Mouse (Mus musculus) neural tube, embryonic 15.5 days (tissue): ENCODE results near the gene Chmp2a. TPM values are rescaled to one million over a fixed set of nuclear protein-coding genes. Genes with fewer than 3 reads are reported as not detected.
A peak's percentile ranks its signal among the peaks of the same experiment; 100 is the strongest.

ENCODE experiments used
- ATAC-seq: fragments of 200-750 bp; cut with Nextera tagmentation; 2 replicates; pipeline ENCODE4 v1.8.0; 2017; ENCODE audit warnings: mild to moderate bottlenecking, moderate TSS enrichment, moderate library complexity; ENCODE audit not compliant: low FRiP score
- H3K27ac ChIP-seq: fragments of 300-500 bp; sonication (generic); replicated peaks from 2 replicates; pipeline ENCODE4 v1.5.1; 2015; ENCODE audit warnings: mild to moderate bottlenecking, inconsistent platforms
- H3K27me3 ChIP-seq: fragments of 300-500 bp; sonication (generic); replicated peaks from 2 replicates; pipeline ENCODE4 v1.6.1; 2015; ENCODE audit warnings: inconsistent platforms
- H3K36me3 ChIP-seq: fragments of 300-500 bp; sonication (generic); 2 replicates; pipeline ENCODE4 v1.6.1; 2015; ENCODE audit warnings: inconsistent platforms
- H3K4me1 ChIP-seq: fragments of 300-500 bp; sonication (generic); 2 replicates; pipeline ENCODE4 v1.6.1; 2015; ENCODE audit warnings: inconsistent platforms
- H3K4me2 ChIP-seq: fragments of 300-500 bp; sonication (generic); 2 replicates; pipeline ENCODE4 v1.6.1; 2015; ENCODE audit warnings: inconsistent platforms, mild to moderate bottlenecking, moderate library complexity
- H3K4me3 ChIP-seq: fragments of 300-500 bp; sonication (generic); replicated peaks from 2 replicates; pipeline ENCODE4 v1.5.1; 2015; ENCODE audit warnings: mild to moderate bottlenecking, inconsistent platforms
- H3K9ac ChIP-seq: fragments of 300-500 bp; sonication (generic); replicated peaks from 2 replicates; pipeline ENCODE4 v1.6.1; 2015; ENCODE audit warnings: mild to moderate bottlenecking, inconsistent platforms
- H3K9me3 ChIP-seq: fragments of 300-500 bp; sonication (generic); replicated peaks from 2 replicates; pipeline ENCODE4 v1.6.1; 2016; ENCODE audit warnings: inconsistent platforms
- WGBS: fragments of 180-500 bp; shearing (Covaris S2); methylation state at CpG from one replicate; pipeline ENCODE4 v1.1.7; 2015; ENCODE audit warnings: mixed read lengths; 5-methylcytosine and 5-hydroxymethylcytosine counted together
- polyA plus RNA-seq: library from polyadenylated mRNA; unstranded; fragments of >200 nt; fragmentation: Nextera tagmentation; extraction: Ambion mirVana; gene quantifications from 2 replicates; pipeline ENCODE4 v1.2.1, GENCODE M21; 2015

The Chmp2a gene
- polyA plus RNA-seq, 1 experiment from 2014 or later, result 170 TPM

GRCm38 (mm10) chr7:13013671-13014070 lies 20.9 kb downstream of the Chmp2a start:
- H3K36me3 ChIP-seq, result no peaks in the 10 kb centered on the region
- no peak for ATAC-seq
- H3K9me3 ChIP-seq, result no peaks in the 10 kb centered on the region
- no peak overlapping the region for H3K4me2 ChIP-seq
- H3K9ac ChIP-seq, result no peak overlapping the region
- no peak overlapping the region for H3K27ac ChIP-seq
- no peak overlapping the region for H3K4me3 ChIP-seq
- 68% methylated on average over 4 of the region's 4 CpGs for WGBS
- H3K4me1 ChIP-seq, result peaks cover 11% of the 10 kb centered on the region
- H3K27me3 ChIP-seq, result no peaks in the 10 kb centered on the region

GRCm38 (mm10) chr7:13010005-13010908 lies 24.4 kb downstream of the Chmp2a start, which contains the start of gene Zbtb45:
TSS of gene Zbtb45 (minus strand) at chr7:13010034.
- H3K4me2 ChIP-seq, result peak within 1 kb of the TSS; percentile 77
- peaks cover 35% of the 10 kb centered on the region for H3K4me1 ChIP-seq
- H3K36me3 ChIP-seq, result peaks cover 16% of the 10 kb centered on the region
- H3K27me3 ChIP-seq, result no peaks in the 10 kb centered on the region
- H3K9ac ChIP-seq, result peak within 1 kb of the TSS; percentile 84
- peak within 1 kb of the TSS; percentile 94 for H3K27ac ChIP-seq
- no peaks in the 10 kb centered on the region for H3K9me3 ChIP-seq
- H3K4me3 ChIP-seq, result peak within 1 kb of the TSS; percentile 66
- 3% methylated on average over 26 of the region's 26 CpGs for WGBS
- ATAC-seq, result no peak

- Histone ChIP-seq H3K4me2 (peak overlapping the region; percentile 77), H3K36me3 (peaks cover 23% of the 10 kb centered on the region), H3K4me3 (peak overlapping the region; percentile 66), H3K4me1 (peaks cover 35% of the 10 kb centered on the region), H3K27me3 (no peaks in the 10 kb centered on the region), H3K27ac (peak overlapping the region; percentile 94), H3K9ac (peak overlapping the region; percentile 84), H3K9me3 (no peaks in the 10 kb centered on the region)
- peak; percentile 92 for ATAC-seq
- under 1% methylated on average over 42 of the region's 42 CpGs for WGBS
Measured at GRCm38 (mm10) chr7:13009143-13010004, 25.2 kb downstream of the Chmp2a start.

GRCm38 (mm10) chr7:13007341-13008092 lies 27.1 kb downstream of the Chmp2a start:
- Histone ChIP-seq H3K4me2 (peak overlapping the region; percentile 77), H3K36me3 (peaks cover 28% of the 10 kb centered on the region), H3K9ac (peak overlapping the region; percentile 84), H3K27me3 (no peaks in the 10 kb centered on the region), H3K4me1 (peaks cover 35% of the 10 kb centered on the region), H3K9me3 (no peaks in the 10 kb centered on the region), H3K27ac (no peak overlapping the region), H3K4me3 (peak overlapping the region; percentile 66)
- ATAC-seq, result no peak
- WGBS, result 36% methylated on average over 56 of the region's 57 CpGs

- H3K4me1 ChIP-seq, result peaks cover 35% of the 10 kb centered on the region
- no peak for ATAC-seq
- no peak overlapping the region for H3K9ac ChIP-seq
- 0 out of 2 replicates have a peak overlapping the region, but pooled peaks have one; percentile 77 for H3K4me2 ChIP-seq
- H3K36me3 ChIP-seq, result peaks cover 28% of the 10 kb centered on the region
- H3K27ac ChIP-seq, result no peak overlapping the region
- H3K9me3 ChIP-seq, result no peaks in the 10 kb centered on the region
- no peaks in the 10 kb centered on the region for H3K27me3 ChIP-seq
- WGBS, result 83% methylated on average over 10 of the region's 10 CpGs
- H3K4me3 ChIP-seq, result no peak overlapping the region
Measured at GRCm38 (mm10) chr7:13006531-13006930, 28.1 kb downstream of the Chmp2a start.

- Histone ChIP-seq H3K36me3 (peaks cover 28% of the 10 kb centered on the region), H3K27me3 (no peaks in the 10 kb centered on the region), H3K9me3 (no peaks in the 10 kb centered on the region), H3K4me3 (no peak overlapping the region), H3K9ac (no peak overlapping the region), H3K4me1 (peaks cover 35% of the 10 kb centered on the region), H3K4me2 (no peak overlapping the region), H3K27ac (no peak overlapping the region)
- ATAC-seq, result no peak
- WGBS, result 91% methylated on average over 17 of the region's 17 CpGs
Measured at GRCm38 (mm10) chr7:13006011-13006410, 28.6 kb downstream of the Chmp2a start.

GRCm38 (mm10) chr7:13003380-13003779 lies 31.2 kb downstream of the Chmp2a start:
- Histone ChIP-seq H3K9ac (no peak overlapping the region), H3K9me3 (no peaks in the 10 kb centered on the region), H3K4me2 (no peak overlapping the region), H3K27ac (no peak overlapping the region), H3K27me3 (no peaks in the 10 kb centered on the region), H3K4me1 (peaks cover 21% of the 10 kb centered on the region), H3K36me3 (peaks cover 28% of the 10 kb centered on the region), H3K4me3 (no peak overlapping the region)
- 75% methylated on average over 5 of the region's 5 CpGs for WGBS
- no peak for ATAC-seq

GRCm38 (mm10) chr7:13001584-13001983 lies 33.0 kb downstream of the Chmp2a start:
- H3K27ac ChIP-seq, result no peak overlapping the region
- 83% methylated on average over 1 of the region's 1 CpGs for WGBS
- H3K36me3 ChIP-seq, result peaks cover 23% of the 10 kb centered on the region
- no peak for ATAC-seq
- no peak overlapping the region for H3K4me2 ChIP-seq
- H3K9me3 ChIP-seq, result no peaks in the 10 kb centered on the region
- no peaks in the 10 kb centered on the region for H3K27me3 ChIP-seq
- no peak overlapping the region for H3K4me3 ChIP-seq
- no peak overlapping the region for H3K9ac ChIP-seq
- peaks cover 4% of the 10 kb centered on the region; the same call in 1 of the 2 replicates for H3K4me1 ChIP-seq

GRCm38 (mm10) chr7:12998851-12999250 lies 35.8 kb downstream of the Chmp2a start, which contains the start of gene Trim28:
TSS of gene Trim28 (plus strand) at chr7:12999114.
- Histone ChIP-seq H3K27me3 (no peaks in the 10 kb centered on the region), H3K9ac (no peak within 1 kb of the TSS), H3K4me1 (no peaks in the 10 kb centered on the region), H3K36me3 (peaks cover 1% of the 10 kb centered on the region; the same call in 1 of the 2 replicates), H3K27ac (no peak within 1 kb of the TSS), H3K4me2 (no peak within 1 kb of the TSS), H3K4me3 (no peak within 1 kb of the TSS), H3K9me3 (no peaks in the 10 kb centered on the region)
- ATAC-seq, result no peak
- 81% methylated on average over 3 of the region's 3 CpGs for WGBS

- no peaks in the 10 kb centered on the region for H3K4me1 ChIP-seq
- H3K36me3 ChIP-seq, result no peaks in the 10 kb centered on the region
- ATAC-seq, result no peak
- H3K4me2 ChIP-seq, result no peak within 1 kb of the TSS
- H3K27me3 ChIP-seq, result no peaks in the 10 kb centered on the region
- no peaks in the 10 kb centered on the region for H3K9me3 ChIP-seq
- no peak within 1 kb of the TSS for H3K4me3 ChIP-seq
- 77% methylated on average over 5 of the region's 5 CpGs for WGBS
- no peak within 1 kb of the TSS for H3K9ac ChIP-seq
- no peak within 1 kb of the TSS for H3K27ac ChIP-seq
Measured at GRCm38 (mm10) chr7:12998053-12998452, 36.6 kb downstream of the Chmp2a start, which contains the start of gene Slc27a5. TSS of gene Slc27a5 (minus strand) at chr7:12998192.

- Histone ChIP-seq H3K27ac (no peak overlapping the region), H3K4me3 (no peak overlapping the region), H3K36me3 (no peaks in the 10 kb centered on the region), H3K27me3 (no peaks in the 10 kb centered on the region), H3K9me3 (no peaks in the 10 kb centered on the region), H3K4me2 (no peak overlapping the region), H3K4me1 (no peaks in the 10 kb centered on the region), H3K9ac (no peak overlapping the region)
- 79% methylated on average over 5 of the region's 5 CpGs for WGBS
- no peak for ATAC-seq
Measured at GRCm38 (mm10) chr7:12997230-12997629, 37.4 kb downstream of the Chmp2a start.
